Mouse (Mus musculus) neural tube, embryonic 12.5 days (tissue): Measurements from ENCODE around the gene Abraxas1. TPM values are rescaled to one million over a fixed set of nuclear protein-coding genes. Genes with fewer than 3 reads are reported as not detected.

ENCODE experiments used
- ATAC-seq: fragments of 200-750 bp; cut with Nextera tagmentation; 2 replicates; pipeline ENCODE4 v1.8.0; 2017; ENCODE audit warnings: low read depth, mild to moderate bottlenecking, moderate TSS enrichment, moderate library complexity; ENCODE audit not compliant: low FRiP score
- H3K27ac ChIP-seq: fragments of 300-500 bp; sonication (generic); 2 replicates; pipeline ENCODE4 v1.5.1; 2016
- H3K27me3 ChIP-seq: fragments of 300-500 bp; sonication (generic); replicated peaks from 2 replicates; pipeline ENCODE4 v1.6.1; 2016; ENCODE audit warnings: mild to moderate bottlenecking
- H3K36me3 ChIP-seq: fragments of 300-500 bp; sonication (generic); 2 replicates; pipeline ENCODE4 v1.6.1; 2016; ENCODE audit warnings: mild to moderate bottlenecking
- H3K4me1 ChIP-seq: fragments of 300-500 bp; sonication (generic); 2 replicates; pipeline ENCODE4 v1.6.1; 2016
- H3K4me2 ChIP-seq: fragments of 300-500 bp; sonication (generic); replicated peaks from 2 replicates; pipeline ENCODE4 v1.6.1; 2016; ENCODE audit warnings: mild to moderate bottlenecking
- H3K4me3 ChIP-seq: fragments of 300-500 bp; sonication (generic); 2 replicates; pipeline ENCODE4 v1.5.1; 2016
- H3K9ac ChIP-seq: fragments of 300-500 bp; sonication (generic); 2 replicates; pipeline ENCODE4 v1.6.1; 2016; ENCODE audit warnings: mild to moderate bottlenecking
- H3K9me3 ChIP-seq: fragments of 300-500 bp; sonication (generic); 2 replicates; pipeline ENCODE4 v1.6.1; 2016; ENCODE audit warnings: mild to moderate bottlenecking
- WGBS: fragments of 180-500 bp; shearing (Covaris S2); methylation state at CpG from one replicate; pipeline ENCODE4 v1.1.7; 2016; 5-methylcytosine and 5-hydroxymethylcytosine counted together
- polyA plus RNA-seq: library from polyadenylated mRNA; unstranded; fragments of >200 nt; fragmentation: Nextera tagmentation; extraction: Ambion mirVana; gene quantifications from 2 replicates; pipeline ENCODE4 v1.2.1, GENCODE M21; 2016

Gene Abraxas1
- polyA plus RNA-seq = 20.5 and 21.5 TPM in 2 replicates

DNA sequence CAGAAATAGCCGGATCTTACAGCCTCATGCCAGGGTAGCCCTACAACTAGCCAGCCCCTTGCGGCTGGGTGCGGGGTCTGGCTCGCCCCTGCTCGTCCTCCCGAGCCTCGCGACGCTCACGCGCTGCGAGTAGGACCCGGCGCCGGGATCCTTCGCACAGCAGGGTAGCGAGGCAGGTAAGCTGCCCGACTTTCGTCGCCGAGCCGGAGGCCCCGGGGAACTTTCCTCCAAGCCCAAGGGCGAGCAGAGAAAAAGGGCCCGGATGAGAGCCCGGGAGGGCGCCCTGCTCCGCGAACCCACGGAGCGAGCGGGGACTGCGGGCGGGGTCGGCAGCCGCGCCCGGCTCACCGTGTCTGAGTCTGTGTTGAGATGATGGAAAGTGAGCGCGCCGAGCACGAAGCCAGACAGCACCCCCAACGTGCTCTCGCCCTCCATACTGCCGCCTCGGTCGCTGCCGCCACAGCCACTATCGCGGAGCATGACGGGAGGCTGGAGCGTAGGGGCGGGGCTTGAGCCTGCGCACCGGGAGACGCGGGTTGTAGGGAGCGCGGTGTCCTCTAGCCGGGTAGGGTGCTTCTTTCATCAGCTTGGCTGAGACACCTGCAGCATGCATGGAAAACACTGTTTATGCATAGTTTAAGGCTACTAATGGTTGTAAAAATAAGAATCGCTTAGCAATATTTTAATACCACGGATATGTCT lies at the start of gene Abraxas1:
TSS of gene Abraxas1 (minus strand) at position 483 of the 702 bp plus-strand sequence.
- H3K9ac ChIP-seq = peak within 1 kb of the TSS; percentile 91
- peak within 1 kb of the TSS; percentile 80 for H3K4me2 ChIP-seq
- H3K27me3 ChIP-seq = no peaks in the 10 kb centered on the region
- under 1% methylated on average over 63 of the region's 63 CpGs for WGBS
- H3K36me3 ChIP-seq = no peaks in the 10 kb centered on the region; the same call in 1 of the 2 replicates
- peak within 1 kb of the TSS; percentile 46; the same call in 1 of the 2 replicates for H3K27ac ChIP-seq
- H3K4me3 ChIP-seq = peak within 1 kb of the TSS; percentile 79
- H3K9me3 ChIP-seq = no peaks in the 10 kb centered on the region
- H3K4me1 ChIP-seq = peaks cover 3% of the 10 kb centered on the region; the same call in 1 of the 2 replicates
- ATAC-seq = peak; percentile 94

- H3K9me3 ChIP-seq = peaks cover 4% of the 10 kb centered on the region; the same call in 1 of the 2 replicates
- no peak for ATAC-seq
- no peak overlapping the region for H3K27ac ChIP-seq
- no peaks in the 10 kb centered on the region for H3K27me3 ChIP-seq
- no peaks in the 10 kb centered on the region for H3K4me1 ChIP-seq
- no peak overlapping the region for H3K4me2 ChIP-seq
- H3K4me3 ChIP-seq = no peak overlapping the region
- WGBS = 72% methylated on average over 4 of the region's 4 CpGs
- H3K9ac ChIP-seq = no peak overlapping the region
- no peaks in the 10 kb centered on the region for H3K36me3 ChIP-seq
These were observed 48.6 kb upstream of the Abraxas1 start for GRCm38 (mm10) chr5:100869197-100869895.

GRCm38 (mm10) chr5:100866183-100866582 lies 45.4 kb upstream of the Abraxas1 start:
- H3K27me3 ChIP-seq = no peaks in the 10 kb centered on the region
- no peak overlapping the region for H3K9ac ChIP-seq
- H3K27ac ChIP-seq = no peak overlapping the region
- WGBS = 90% methylated on average over 2 of the region's 2 CpGs
- no peaks in the 10 kb centered on the region for H3K4me1 ChIP-seq
- H3K9me3 ChIP-seq = peaks cover 4% of the 10 kb centered on the region; the same call in 1 of the 2 replicates
- ATAC-seq = no peak
- H3K4me2 ChIP-seq = no peak overlapping the region
- no peak overlapping the region for H3K4me3 ChIP-seq
- H3K36me3 ChIP-seq = no peaks in the 10 kb centered on the region

DNA sequence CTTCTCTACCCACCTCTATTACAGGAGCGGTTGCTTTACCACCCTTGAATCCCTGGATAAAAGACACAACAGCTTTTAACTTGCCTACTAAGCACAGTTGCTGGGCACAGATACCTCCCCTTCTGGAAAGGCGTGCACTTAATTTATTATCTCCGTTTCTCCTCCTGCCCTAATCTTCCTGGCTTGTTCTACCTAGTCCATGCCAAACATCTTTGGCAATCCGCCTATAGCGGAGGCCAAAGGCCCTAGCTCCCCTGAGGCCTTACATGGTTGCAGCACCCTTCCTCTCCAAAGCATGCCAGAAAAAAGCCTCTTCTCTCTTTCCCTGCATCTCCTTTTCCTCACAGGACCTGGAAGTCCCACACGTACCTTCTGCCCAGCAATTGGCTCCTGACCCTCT lies 43.7 kb upstream of the Abraxas1 start:
- Histone ChIP-seq H3K4me3 (no peak overlapping the region), H3K36me3 (no peaks in the 10 kb centered on the region), H3K27ac (no peak overlapping the region), H3K27me3 (no peaks in the 10 kb centered on the region), H3K9me3 (no peaks in the 10 kb centered on the region), H3K4me1 (no peaks in the 10 kb centered on the region), H3K4me2 (no peak overlapping the region), H3K9ac (no peak overlapping the region)
- no peak for ATAC-seq
- 92% methylated on average over 6 of the region's 6 CpGs for WGBS

DNA sequence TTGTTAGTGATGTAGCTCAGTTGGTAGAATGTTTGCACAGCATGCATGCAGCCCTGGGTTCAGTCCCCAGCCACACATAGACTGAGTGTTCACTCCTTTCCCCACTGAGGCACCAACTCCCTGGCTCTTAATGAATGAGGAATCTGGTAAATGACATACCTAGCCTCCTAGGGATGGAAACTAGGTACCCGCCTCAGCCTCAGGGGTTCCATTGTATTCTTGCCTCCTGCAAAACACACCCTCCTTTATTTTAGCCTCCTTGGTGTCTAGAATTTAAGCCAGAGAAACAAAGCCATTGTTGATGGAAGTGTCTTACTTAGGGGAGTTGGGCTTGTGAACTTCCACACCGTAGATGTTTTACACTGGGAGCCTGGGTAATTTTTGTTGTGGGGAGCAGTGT lies 42.3 kb upstream of the Abraxas1 start:
- 81% methylated on average over 2 of the region's 2 CpGs for WGBS
- Histone ChIP-seq H3K4me2 (no peak overlapping the region), H3K27me3 (no peaks in the 10 kb centered on the region), H3K4me3 (no peak overlapping the region), H3K36me3 (no peaks in the 10 kb centered on the region), H3K9me3 (no peaks in the 10 kb centered on the region), H3K27ac (no peak overlapping the region), H3K4me1 (no peaks in the 10 kb centered on the region), H3K9ac (no peak overlapping the region)
- no peak for ATAC-seq

DNA sequence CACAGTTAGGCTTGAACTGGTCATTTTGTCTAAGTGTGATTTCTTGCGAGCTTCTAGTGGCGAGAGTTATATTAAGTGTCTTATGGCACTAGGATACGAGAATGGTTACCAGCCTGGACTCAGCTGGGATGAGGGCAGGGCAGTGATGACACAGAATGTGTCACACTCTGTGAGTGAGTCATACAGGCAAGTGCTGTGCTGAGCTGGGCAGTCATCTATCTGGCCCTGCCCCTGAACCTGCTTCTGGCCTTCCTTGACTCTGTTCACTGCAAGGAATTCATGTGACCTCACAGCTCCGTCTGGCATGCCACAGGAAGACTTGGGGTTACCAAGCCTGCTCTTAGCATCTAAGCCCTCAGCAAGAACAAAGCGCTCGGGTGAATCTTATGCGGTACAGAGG lies 41.0 kb upstream of the Abraxas1 start:
- H3K27me3 ChIP-seq = no peaks in the 10 kb centered on the region
- no peak overlapping the region for H3K27ac ChIP-seq
- H3K4me2 ChIP-seq = no peak overlapping the region
- H3K36me3 ChIP-seq = no peaks in the 10 kb centered on the region
- no peak for ATAC-seq
- H3K4me1 ChIP-seq = no peaks in the 10 kb centered on the region
- no peak overlapping the region for H3K4me3 ChIP-seq
- 83% methylated on average over 7 of the region's 7 CpGs for WGBS
- H3K9ac ChIP-seq = no peak overlapping the region
- no peaks in the 10 kb centered on the region for H3K9me3 ChIP-seq

- Histone ChIP-seq H3K4me1 (no peaks in the 10 kb centered on the region), H3K27me3 (no peaks in the 10 kb centered on the region), H3K4me2 (no peak overlapping the region), H3K36me3 (no peaks in the 10 kb centered on the region), H3K9ac (no peak overlapping the region), H3K9me3 (no peaks in the 10 kb centered on the region), H3K4me3 (no peak overlapping the region), H3K27ac (no peak overlapping the region)
- WGBS = 67% methylated on average over 4 of the region's 4 CpGs
- no peak for ATAC-seq
These were observed 40.4 kb upstream of the Abraxas1 start for GRCm38 (mm10) chr5:100861140-100861539.

DNA sequence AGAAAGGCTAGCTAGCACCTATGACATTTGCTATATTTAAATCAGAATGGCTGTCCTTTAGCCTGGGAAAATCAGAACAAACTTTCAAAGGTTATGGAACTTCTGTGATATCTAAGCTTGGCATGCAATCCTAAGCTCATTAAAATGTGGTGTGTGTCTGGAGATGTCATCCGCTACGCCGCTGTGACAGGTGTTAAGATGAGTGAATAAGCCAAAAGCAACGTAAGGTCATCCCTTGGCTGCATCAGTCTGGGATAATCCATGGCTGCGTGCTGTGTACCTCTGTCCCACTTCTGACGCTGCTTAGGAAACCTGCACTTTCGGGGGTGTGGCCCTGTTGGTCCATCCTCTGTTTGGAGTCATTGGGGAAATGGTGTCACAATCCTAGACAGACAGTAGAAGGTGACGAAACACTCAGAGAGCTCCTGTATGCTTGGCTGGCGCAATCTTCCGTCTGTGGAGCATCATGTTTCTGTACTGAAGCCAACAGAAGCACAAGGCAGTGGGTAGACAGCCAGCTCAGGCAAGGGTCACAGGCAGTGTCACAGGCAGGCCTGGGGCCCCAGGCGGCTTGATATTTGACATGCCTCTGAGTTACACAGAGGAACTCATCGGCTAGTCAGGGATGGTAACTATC lies 39.8 kb upstream of the Abraxas1 start:
- Histone ChIP-seq H3K9me3 (no peaks in the 10 kb centered on the region), H3K27me3 (no peaks in the 10 kb centered on the region), H3K4me2 (no peak overlapping the region), H3K27ac (no peak overlapping the region), H3K9ac (no peak overlapping the region), H3K36me3 (no peaks in the 10 kb centered on the region), H3K4me1 (no peaks in the 10 kb centered on the region), H3K4me3 (no peak overlapping the region)
- ATAC-seq = no peak
- WGBS = 82% methylated on average over 12 of the region's 12 CpGs

DNA sequence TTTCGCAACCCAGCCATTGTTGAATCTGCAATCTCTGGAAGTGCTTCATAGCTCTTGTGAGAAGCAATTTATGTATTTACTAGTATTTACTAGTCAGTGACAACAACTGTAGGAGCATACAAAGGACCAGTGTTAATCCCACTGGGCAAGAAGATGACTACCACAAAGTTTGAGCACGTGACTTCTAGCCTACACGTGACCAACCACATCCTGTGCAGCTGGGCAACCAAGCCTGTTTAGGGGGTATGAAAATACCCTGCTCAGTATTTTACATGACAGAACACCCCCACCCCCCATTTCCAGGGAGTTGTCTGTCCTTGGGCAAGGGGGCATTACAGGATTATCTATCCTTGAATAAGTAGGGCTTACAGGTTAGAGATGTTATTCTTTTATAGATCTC lies 35.8 kb upstream of the Abraxas1 start:
- no peaks in the 10 kb centered on the region for H3K9me3 ChIP-seq
- no peak overlapping the region for H3K27ac ChIP-seq
- H3K4me2 ChIP-seq = no peak overlapping the region
- WGBS = 87% methylated on average over 3 of the region's 3 CpGs
- H3K27me3 ChIP-seq = no peaks in the 10 kb centered on the region
- no peak for ATAC-seq
- no peaks in the 10 kb centered on the region for H3K4me1 ChIP-seq
- H3K36me3 ChIP-seq = no peaks in the 10 kb centered on the region
- H3K9ac ChIP-seq = no peak overlapping the region
- H3K4me3 ChIP-seq = no peak overlapping the region

GRCm38 (mm10) chr5:100853963-100854362 lies 33.2 kb upstream of the Abraxas1 start:
- Histone ChIP-seq H3K27ac (no peak overlapping the region), H3K9ac (no peak overlapping the region), H3K4me3 (no peak overlapping the region), H3K4me2 (no peak overlapping the region), H3K9me3 (no peaks in the 10 kb centered on the region), H3K27me3 (no peaks in the 10 kb centered on the region), H3K4me1 (no peaks in the 10 kb centered on the region), H3K36me3 (no peaks in the 10 kb centered on the region)
- 92% methylated on average over 4 of the region's 4 CpGs for whole genome bisulfite sequencing
- ATAC-seq = no peak

DNA sequence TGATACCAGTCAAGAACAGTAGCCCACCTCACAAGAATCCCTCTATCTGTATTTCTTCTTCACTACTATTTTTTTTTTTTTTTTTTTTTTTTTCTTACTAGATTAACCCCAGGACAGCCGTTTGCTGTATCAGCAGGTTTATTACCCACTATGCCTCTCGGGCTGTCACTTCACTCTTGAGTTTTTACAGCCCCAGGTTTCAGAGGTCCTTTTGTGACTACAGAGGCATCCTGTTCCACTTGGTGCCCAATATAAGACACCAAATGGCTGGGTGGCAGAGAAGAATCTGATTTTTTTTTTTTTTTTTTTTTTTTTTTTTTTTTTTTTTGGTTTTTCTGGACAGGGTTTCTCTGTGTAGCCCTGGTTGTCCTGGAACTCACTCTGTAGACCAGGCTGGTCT lies 26.4 kb upstream of the Abraxas1 start:
- H3K9me3 ChIP-seq = 0 out of 2 replicates have a peak, but pooled peaks cover 4% of the 10 kb centered on the region
- no peak for ATAC-seq
- WGBS = 0% methylated on average over 2 of the region's 2 CpGs
- H3K27ac ChIP-seq = no peak overlapping the region
- H3K36me3 ChIP-seq = no peaks in the 10 kb centered on the region
- no peak overlapping the region for H3K9ac ChIP-seq
- H3K4me1 ChIP-seq = peaks cover 16% of the 10 kb centered on the region
- H3K4me3 ChIP-seq = peak overlapping the region; percentile 57; the same call in 1 of the 2 replicates
- peak overlapping the region; percentile 99; the same call in 1 of the 2 replicates for H3K4me2 ChIP-seq
- peaks cover 47% of the 10 kb centered on the region for H3K27me3 ChIP-seq

DNA sequence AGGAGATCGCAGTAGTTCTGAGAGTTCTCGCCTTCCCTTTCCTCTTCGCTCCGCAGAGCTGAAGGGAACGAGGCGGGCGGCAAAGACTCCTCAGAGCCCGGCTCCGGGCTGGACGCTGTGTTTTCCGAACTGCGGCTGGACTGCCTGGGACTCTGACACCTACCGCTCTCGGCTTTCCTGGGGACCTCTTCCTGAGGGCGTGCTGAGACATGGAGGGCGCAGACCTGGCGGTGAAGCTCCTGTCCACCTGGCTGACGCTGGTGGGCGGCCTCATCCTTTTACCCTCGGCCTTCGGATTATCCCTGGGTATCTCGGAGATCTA lies 25.8 kb upstream of the Abraxas1 start:
- ATAC-seq = no peak
- under 1% methylated on average over 22 of the region's 22 CpGs for WGBS

More for the DNA sequence above, 25.8 kb upstream of the Abraxas1 start:
- H3K27ac ChIP-seq = no peak overlapping the region
- H3K4me1 ChIP-seq = peaks cover 16% of the 10 kb centered on the region
- H3K27me3 ChIP-seq = peaks cover 47% of the 10 kb centered on the region
- H3K4me2 ChIP-seq = peak overlapping the region; percentile 99
- peak overlapping the region; percentile 58 for H3K9ac ChIP-seq
- 0 out of 2 replicates have a peak, but pooled peaks cover 5% of the 10 kb centered on the region for H3K9me3 ChIP-seq
- H3K36me3 ChIP-seq = no peaks in the 10 kb centered on the region
- H3K4me3 ChIP-seq = peak overlapping the region; percentile 57
